Mouse (Mus musculus) gastrocnemius, postnatal 4 days (tissue): ENCODE results near the gene Tfb1m. TPM values are rescaled to one million over a fixed set of nuclear protein-coding genes. Genes with fewer than 3 reads are reported as not detected.

Source experiments
- DNase-seq, 2 experiments: peaks; one replicate each; pipeline ENCODE4 v3.0.0; 2021 to 2022; ENCODE audit warnings: low spot score in 2 of 2, mixed read lengths in 2 of 2
- total RNA-seq, 2 experiments: library from RNA; stranded (reverse); gene quantifications; 2 replicates each; pipeline ENCODE4 v1.2.3; 2021

Gene Tfb1m
- total RNA-seq, 2 experiments from 2014 or later: 10.2 to 11.9 TPM

GRCm38 (mm10) chr17:3472018-3472417, 85.6 kb downstream of the Tfb1m start:
- DNase-seq: no peak

Other genes with a start within 250 kb of the Tfb1m start
- gene Tiam2, start 231.2 kb downstream of the Tfb1m start, total RNA-seq: 1 to 10 TPM; 8.4 to 9.7 TPM
- gene Cldn20, start 25.2 kb downstream of the Tfb1m start, total RNA-seq: under 1 TPM in 1 of 2 experiments, not detected in 1; 0.60 TPM
- gene Nox3, start 138.5 kb upstream of the Tfb1m start, total RNA-seq: not detected